ENCODE assay signal across 18 mouse cellular contexts in genomic region chr19:22953191-22953590, GRCm38 (mm10).
"Had no signal": no experiment of that assay in that cellular context is flagged by ENCODE, and none has a peak within 500 bp of the region (broad histone marks: within the 10 kb centered on the region; RNA-seq: fewer than 3 reads in every experiment).

No protein-coding gene starts in this region.

- DNase-seq: lung, adult 18-20 months; lung, embryonic 14.5 days; lung, postnatal 10 days; lung, postnatal 4 days; midbrain, embryonic 14.5 days; retina, postnatal 1 day; right cerebral cortex, adult 18-20 months; right cerebral cortex, postnatal 25 days; right cerebral cortex, postnatal 4 days; spleen, adult 18-20 months; thymus, adult 18-20 months; thymus, postnatal 14 days; thymus, postnatal 36 days had no signal

- H3K4me3 ChIP-seq: midbrain, embryonic 10.5 days; midbrain, embryonic 12.5 days; myocyte; neural tube, embryonic 13.5 days; neural tube, embryonic 15.5 days had no signal

- H3K27ac ChIP-seq: midbrain, embryonic 10.5 days; midbrain, embryonic 12.5 days; neural tube, embryonic 13.5 days; neural tube, embryonic 15.5 days had no signal
